Mouse (Mus musculus) gastrocnemius, postnatal 36 days (tissue): ENCODE data around the gene Itgax. TPM values are rescaled to one million over a fixed set of nuclear protein-coding genes. Genes with fewer than 3 reads are reported as not detected.
"Not testable (repeated sequence)": the region's sequence is repeated elsewhere in the genome, so short reads cannot be mapped to it uniquely, and the experiment has no call there.

Source experiments
- DNase-seq, 2 experiments: peaks; one replicate each; pipeline ENCODE4 v3.0.0; 2022
- intact Hi-C: fragments of 180-260 bp; cut with DNase I; formaldehyde crosslinking; loops from one replicate; pipeline ENCODE4 v1.15.1; 2025
- total RNA-seq, 2 experiments: library from RNA; stranded (reverse); gene quantifications; 2 replicates each; pipeline ENCODE4 v1.2.3; 2021

Gene Itgax
- total RNA-seq, 2 experiments from 2014 or later = 0.15 to 0.67 TPM

GRCm38 (mm10) chr7:128154924-128155323 is 25.6 kb downstream of the Itgax start:
- DNase-seq = no peak
- intact Hi-C loops = no loop called here

- intact Hi-C loops, DNase-seq: not testable (repeated sequence)
Observed at GRCm38 (mm10) chr7:128158688-128159354, 29.5 kb downstream of the Itgax start.

GRCm38 (mm10) chr7:128164001-128164400 is 34.7 kb downstream of the Itgax start:
- DNase-seq = no peak
- intact Hi-C loops = no loop called here

- no peak for DNase-seq
- intact Hi-C loops = no loop called here
Observed at GRCm38 (mm10) chr7:128166391-128166790, 37.0 kb downstream of the Itgax start.

- DNase-seq = no peak
- intact Hi-C loops = no loop called here
Observed at GRCm38 (mm10) chr7:128169996-128170395, 40.6 kb downstream of the Itgax start.

- intact Hi-C loops = no loop called here
- DNase-seq = no peak
Observed at GRCm38 (mm10) chr7:128178385-128178784, 49.0 kb downstream of the Itgax start.

- no peak for DNase-seq
- intact Hi-C loops = no loop called here
Observed at GRCm38 (mm10) chr7:128180126-128180525, 50.8 kb downstream of the Itgax start.

- intact Hi-C loops = no loop called here
- DNase-seq = no peak
Observed at GRCm38 (mm10) chr7:128180546-128180945, 51.2 kb downstream of the Itgax start.

- no peak for DNase-seq
- intact Hi-C loops = no loop called here
Observed at GRCm38 (mm10) chr7:128181691-128182090, 52.3 kb downstream of the Itgax start.

Other genes with a start within 250 kb of the Itgax start
- gene Prss53, start 238.6 kb upstream of the Itgax start, total RNA-seq = 1 to 10 TPM; 1.5 to 1.7 TPM
- gene Gm21974, start 234.1 kb upstream of the Itgax start, total RNA-seq = not detected
- gene Vkorc1, start 233.9 kb upstream of the Itgax start, total RNA-seq = 10 to 100 TPM; 10.6 to 12.2 TPM
- 100 to 1,000 TPM; 155 TPM for gene Bckdk, start 225.5 kb upstream of the Itgax start, total RNA-seq
- 10 to 100 TPM; 20.7 to 20.9 TPM for gene Kat8, start 217.0 kb upstream of the Itgax start, total RNA-seq
- gene Prss8, start 199.4 kb upstream of the Itgax start, total RNA-seq = not detected
- gene Prss36, start 182.8 kb upstream of the Itgax start, total RNA-seq = 1 to 10 TPM; 6.5 to 7.2 TPM
- gene Fus, start 162.1 kb upstream of the Itgax start, total RNA-seq = 10 to 100 TPM; 60.9 to 92.2 TPM
- gene Pycard, start 135.7 kb upstream of the Itgax start, total RNA-seq = 1 to 10 TPM; 1.2 to 1.6 TPM
- 100 to 1,000 TPM; 200 to 226 TPM for gene Trim72, start 125.6 kb upstream of the Itgax start, total RNA-seq
- gene Itgam, start 66.9 kb upstream of the Itgax start, total RNA-seq = 1 to 10 TPM; 1.6 TPM
- under 1 TPM in 1 of 2 experiments, not detected in 1; 0.05 TPM for gene Gm49368, start 66.9 kb upstream of the Itgax start, total RNA-seq
- not detected for gene Itgad, start 24.8 kb downstream of the Itgax start, total RNA-seq
- 1,000 to 10,000 TPM; 1,297 to 1,662 TPM for gene Cox6a2, start 76.8 kb downstream of the Itgax start, total RNA-seq
- gene Armc5, start 107.8 kb downstream of the Itgax start, total RNA-seq = 1 to 10 TPM; 8.0 to 8.5 TPM
- gene 9130023H24Rik, start 108.5 kb downstream of the Itgax start, total RNA-seq = 1 to 10 TPM; 1.4 to 1.7 TPM
- gene Tgfb1i1, start 117.3 kb downstream of the Itgax start, total RNA-seq = 1 to 10 TPM; 5.3 to 6.1 TPM
- not detected for gene Slc5a2, start 136.1 kb downstream of the Itgax start, total RNA-seq
- 1 to 10 TPM; 2.5 to 2.6 TPM for gene BC017158, start 168.6 kb downstream of the Itgax start, total RNA-seq